Mouse (Mus musculus) splenic B cell, adult 2 months (primary cell): Measurements from ENCODE around the gene Tldc2.

Experiments used
- DNase-seq: peaks from one replicate; pipeline ENCODE4 v3.0.0-alpha.2; 2011; ENCODE audit warnings: low read depth, low spot score
- H3K27me3 ChIP-seq: 2 replicates; pipeline ENCODE4 v1.6.1; 2012; ENCODE audit warnings: mild to moderate bottlenecking, low read length, moderate library complexity, mixed read lengths; ENCODE audit not compliant: control insufficient read depth, poor library complexity, insufficient read depth, severe bottlenecking
- H3K36me3 ChIP-seq: 2 replicates; pipeline ENCODE4 v1.6.1; 2012; ENCODE audit warnings: mild to moderate bottlenecking, low read length, moderate library complexity, mixed read lengths; ENCODE audit not compliant: control insufficient read depth, poor library complexity, insufficient read depth, severe bottlenecking

Tldc2 gene

GRCm38 (mm10) chr2:157078793-157079700 lies 7.8 kb upstream of the Tldc2 start, which contains the start of gene Soga1:
Gene Soga1 (minus strand): TSS chr2:157079254.
- Histone ChIP-seq H3K36me3 (no peaks in the 10 kb centered on the region), H3K27me3 (peaks cover 3% of the 10 kb centered on the region)
- peak; percentile 54 for DNase-seq

- no peak for DNase-seq
- peaks cover 3% of the 10 kb centered on the region for H3K27me3 ChIP-seq
Observed at GRCm38 (mm10) chr2:157079701-157080180, 7.1 kb upstream of the Tldc2 start.

GRCm38 (mm10) chr2:157081331-157081730 lies 5.5 kb upstream of the Tldc2 start:
- Histone ChIP-seq H3K27me3 (peaks cover 3% of the 10 kb centered on the region), H3K36me3 (no peaks in the 10 kb centered on the region)
- no peak for DNase-seq

More at GRCm38 (mm10) chr2:157079701-157080180, 7.1 kb upstream of the Tldc2 start:
- no peaks in the 10 kb centered on the region for H3K36me3 ChIP-seq

GRCm38 (mm10) chr2:157081960-157082359 lies 4.9 kb upstream of the Tldc2 start:
- H3K36me3 ChIP-seq, result no peaks in the 10 kb centered on the region
- H3K27me3 ChIP-seq, result peaks cover 3% of the 10 kb centered on the region
- no peak for DNase-seq

- DNase-seq, result no peak
- Histone ChIP-seq H3K36me3 (no peaks in the 10 kb centered on the region), H3K27me3 (no peaks in the 10 kb centered on the region)
Observed at GRCm38 (mm10) chr2:157084831-157085585, 1.8 kb upstream of the Tldc2 start.

- Histone ChIP-seq H3K27me3 (no peaks in the 10 kb centered on the region), H3K36me3 (no peaks in the 10 kb centered on the region)
- DNase-seq, result no peak
Observed at GRCm38 (mm10) chr2:157087536-157088317, 872 bp downstream of the Tldc2 start.

- DNase-seq, result no peak
Observed at GRCm38 (mm10) chr2:157092024-157092423, 5.2 kb downstream of the Tldc2 start.

GRCm38 (mm10) chr2:157095005-157095755 lies 8.3 kb downstream of the Tldc2 start:
- peaks cover 9% of the 10 kb centered on the region for H3K36me3 ChIP-seq
- DNase-seq, result peak; percentile 61

More at GRCm38 (mm10) chr2:157092024-157092423, 5.2 kb downstream of the Tldc2 start:
- H3K36me3 ChIP-seq, result no peaks in the 10 kb centered on the region; the same call in 1 of the 2 replicates
- H3K27me3 ChIP-seq, result no peaks in the 10 kb centered on the region

GRCm38 (mm10) chr2:157099532-157100318 lies 12.9 kb downstream of the Tldc2 start:
- no peaks in the 10 kb centered on the region for H3K27me3 ChIP-seq
- no peak for DNase-seq
- H3K36me3 ChIP-seq, result peaks cover 33% of the 10 kb centered on the region

More at GRCm38 (mm10) chr2:157095005-157095755, 8.3 kb downstream of the Tldc2 start:
- H3K27me3 ChIP-seq, result no peaks in the 10 kb centered on the region

- no peaks in the 10 kb centered on the region for H3K27me3 ChIP-seq
- H3K36me3 ChIP-seq, result peaks cover 36% of the 10 kb centered on the region
- DNase-seq, result no peak
Observed at GRCm38 (mm10) chr2:157100319-157100605, 13.4 kb downstream of the Tldc2 start.

GRCm38 (mm10) chr2:157101650-157102049 lies 14.8 kb downstream of the Tldc2 start:
- Histone ChIP-seq H3K27me3 (no peaks in the 10 kb centered on the region), H3K36me3 (peaks cover 43% of the 10 kb centered on the region)
- DNase-seq, result no peak

- no peak for DNase-seq
- no peaks in the 10 kb centered on the region for H3K27me3 ChIP-seq
- peaks cover 43% of the 10 kb centered on the region for H3K36me3 ChIP-seq
Observed at GRCm38 (mm10) chr2:157102256-157102655, 15.4 kb downstream of the Tldc2 start.

GRCm38 (mm10) chr2:157104454-157104853 lies 17.6 kb downstream of the Tldc2 start:
- Histone ChIP-seq H3K36me3 (peaks cover 46% of the 10 kb centered on the region), H3K27me3 (no peaks in the 10 kb centered on the region)
- DNase-seq, result no peak
